Comparison of ENCODE assay signal across 34 mouse cellular contexts in the genomic region with DNA sequence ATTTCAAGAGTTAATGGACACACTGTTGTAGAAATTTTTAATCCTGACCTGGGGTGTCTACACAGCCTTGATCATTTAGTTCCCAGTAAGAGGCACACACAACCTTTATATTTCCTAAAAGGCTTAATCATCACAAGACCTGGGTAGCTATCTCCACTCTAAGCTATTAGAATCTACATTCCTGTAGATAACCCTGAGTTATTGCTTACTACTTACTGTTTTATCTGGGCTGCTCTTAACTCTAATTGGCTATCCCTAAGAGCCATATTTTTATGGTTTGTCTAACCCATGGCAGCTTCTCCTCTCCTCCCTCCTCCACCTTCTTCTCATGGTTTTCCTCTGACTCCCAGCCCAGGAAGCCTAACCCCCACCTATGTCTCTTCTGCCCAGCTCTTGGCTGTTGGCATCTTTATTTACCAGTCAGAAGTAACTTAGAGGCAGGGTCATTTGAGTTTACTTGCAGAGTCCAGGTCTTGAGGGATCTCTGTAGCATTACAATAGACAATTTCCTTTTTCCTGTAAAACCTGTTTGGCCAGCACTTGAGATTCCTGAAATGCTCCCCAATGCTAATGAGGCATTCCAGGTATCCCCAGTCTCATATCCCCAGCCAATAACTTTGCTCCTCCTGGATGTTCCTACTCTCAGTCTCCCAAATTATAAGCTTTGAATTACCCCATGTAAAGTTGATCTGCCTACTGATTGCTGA. TPM values are rescaled to one million over a fixed set of nuclear protein-coding genes. Genes with fewer than 3 reads are reported as not detected.
DNase-seq lines count a peak whose midpoint lies in the region; ATAC-seq and TF ChIP-seq lines count a peak whose summit lies in the region.
"Had no signal": no experiment of that assay in that cellular context is flagged by ENCODE, and none has a peak within 500 bp of the region (broad histone marks: within the 10 kb centered on the region; RNA-seq: fewer than 3 reads in every experiment).

No protein-coding gene starts in this region.

- no peaks in the 10 kb centered on the region for H3K9me3 ChIP-seq in kidney, embryonic 16.5 days (ENCODE audit: low read length)
- H3K9me3 ChIP-seq in intestine, embryonic 15.5 days = no peaks in the 10 kb centered on the region
- H3K9me3 ChIP-seq in lung, postnatal 0 days (ENCODE audit: low read length) = no peaks in the 10 kb centered on the region
- H3K9me3 ChIP-seq: forebrain, embryonic 15.5 days; heart, embryonic 13.5 days; hindbrain, embryonic 15.5 days; limb, embryonic 10.5 days; limb, embryonic 15.5 days; megakaryocyte, embryonic 14.5 days; midbrain, embryonic 12.5 days; neural tube, embryonic 13.5 days had no signal

- no peak for ATAC-seq in kidney, embryonic 16.5 days (ENCODE audit: low FRiP score, low TSS enrichment)
- peak; percentile 85 for ATAC-seq in intestine, embryonic 15.5 days
- peak; percentile 32; the same call in 1 of the 2 replicates for ATAC-seq in lung, postnatal 0 days
- ATAC-seq: CD4-positive, CD25-positive, alpha-beta regulatory T cell, adult 4 months; forebrain, embryonic 15.5 days had no signal

- no peaks in the 10 kb centered on the region for H3K36me3 ChIP-seq in kidney, adult 2 months (ENCODE audit: control insufficient read depth, insufficient read depth, low read length)
- no peaks in the 10 kb centered on the region for H3K36me3 ChIP-seq in kidney, embryonic 16.5 days (ENCODE audit: insufficient read depth, low read length)
- no peaks in the 10 kb centered on the region for H3K36me3 ChIP-seq in intestine, embryonic 15.5 days
- H3K36me3 ChIP-seq in lung, postnatal 0 days (ENCODE audit: insufficient read depth, low read length) = no peaks in the 10 kb centered on the region
- no peaks in the 10 kb centered on the region for H3K36me3 ChIP-seq in thymus, adult 2 months (ENCODE audit: control insufficient read depth, insufficient read depth, low read length)
- H3K36me3 ChIP-seq: forebrain, embryonic 15.5 days; heart, embryonic 13.5 days; hindbrain, embryonic 15.5 days; limb, embryonic 10.5 days; limb, embryonic 15.5 days; midbrain, embryonic 12.5 days; neural tube, embryonic 13.5 days had no signal

- no peak overlapping the region for H3K9ac ChIP-seq in kidney, embryonic 16.5 days (replicated peaks; ENCODE audit: low read length)
- no peak overlapping the region for H3K9ac ChIP-seq in intestine, embryonic 15.5 days
- no peak overlapping the region for H3K9ac ChIP-seq in lung, postnatal 0 days (replicated peaks; ENCODE audit: low read depth)
- H3K9ac ChIP-seq: forebrain, embryonic 15.5 days; heart, embryonic 13.5 days; hindbrain, embryonic 15.5 days; limb, embryonic 15.5 days; liver, embryonic 14.5 days; midbrain, embryonic 12.5 days; neural tube, embryonic 13.5 days had no signal

- no peak overlapping the region for H3K4me3 ChIP-seq in kidney, adult 2 months (ENCODE audit: insufficient read depth, low read depth, low read length)
- no peak overlapping the region for H3K4me3 ChIP-seq in kidney, embryonic 16.5 days (ENCODE audit: low read length)
- H3K4me3 ChIP-seq in intestine, embryonic 15.5 days (replicated peaks) = no peak overlapping the region
- no peak overlapping the region for H3K4me3 ChIP-seq in lung, postnatal 0 days (ENCODE audit: low read depth, low read length)
- H3K4me3 ChIP-seq in thymus, adult 2 months (ENCODE audit: control insufficient read depth, insufficient read depth, low read length) = no peak overlapping the region
- H3K4me3 ChIP-seq: forebrain, embryonic 15.5 days; gastrocnemius, adult 2 months; heart, adult 2 months; heart, embryonic 13.5 days; hindbrain, embryonic 15.5 days; limb, embryonic 10.5 days; limb, embryonic 15.5 days; megakaryocyte, embryonic 14.5 days; midbrain, embryonic 12.5 days; neural tube, embryonic 13.5 days had no signal

- H3K27me3 ChIP-seq in kidney, adult 2 months (replicated peaks; ENCODE audit: control insufficient read depth, insufficient read depth, low read length) = no peaks in the 10 kb centered on the region
- H3K27me3 ChIP-seq in kidney, embryonic 16.5 days (ENCODE audit: insufficient read depth, low read length) = no peaks in the 10 kb centered on the region
- H3K27me3 ChIP-seq in intestine, embryonic 15.5 days (replicated peaks) = no peaks in the 10 kb centered on the region
- H3K27me3 ChIP-seq in lung, postnatal 0 days (replicated peaks; ENCODE audit: insufficient read depth, low read length) = no peaks in the 10 kb centered on the region
- H3K27me3 ChIP-seq in thymus, adult 2 months (ENCODE audit: control insufficient read depth, insufficient read depth, low read length) = no peaks in the 10 kb centered on the region
- H3K27me3 ChIP-seq: forebrain, embryonic 15.5 days; heart, embryonic 13.5 days; hindbrain, embryonic 15.5 days; limb, embryonic 15.5 days; megakaryocyte, embryonic 14.5 days; midbrain, embryonic 12.5 days; neural tube, embryonic 13.5 days had no signal

- no peaks in the 10 kb centered on the region; the same call in 1 of the 2 replicates for H3K4me1 ChIP-seq in kidney, adult 2 months (ENCODE audit: control insufficient read depth, insufficient read depth, low read length)
- no peaks in the 10 kb centered on the region for H3K4me1 ChIP-seq in kidney, embryonic 16.5 days (ENCODE audit: insufficient read depth, low read length)
- H3K4me1 ChIP-seq in intestine, embryonic 15.5 days (replicated peaks) = no peaks in the 10 kb centered on the region
- H3K4me1 ChIP-seq in lung, postnatal 0 days (ENCODE audit: insufficient read depth, low read depth, low read length) = no peaks in the 10 kb centered on the region
- no peaks in the 10 kb centered on the region for H3K4me1 ChIP-seq in thymus, adult 2 months (replicated peaks; ENCODE audit: control insufficient read depth, insufficient read depth, low read length)
- H3K4me1 ChIP-seq: forebrain, embryonic 15.5 days; heart, embryonic 13.5 days; hindbrain, embryonic 15.5 days; limb, embryonic 10.5 days; limb, embryonic 15.5 days; megakaryocyte, embryonic 14.5 days; midbrain, embryonic 12.5 days; neural tube, embryonic 13.5 days had no signal

- TF ChIP-seq EP300 in lung, postnatal 0 days (IDR thresholded peaks at IDR 0.05) = peak; percentile 59

- H3K27ac ChIP-seq in kidney, adult 2 months (ENCODE audit: insufficient read depth, low read depth, low read length) = no peak overlapping the region
- no peak overlapping the region for H3K27ac ChIP-seq in kidney, embryonic 16.5 days (ENCODE audit: low read length)
- no peak overlapping the region for H3K27ac ChIP-seq in intestine, embryonic 15.5 days
- H3K27ac ChIP-seq in lung, postnatal 0 days (ENCODE audit: low read length) = no peak overlapping the region
- H3K27ac ChIP-seq in thymus, adult 2 months (ENCODE audit: control insufficient read depth, insufficient read depth, low read length) = no peak overlapping the region
- H3K27ac ChIP-seq: forebrain, embryonic 15.5 days; gastrocnemius, adult 2 months; heart, adult 2 months; heart, embryonic 13.5 days; hindbrain, embryonic 15.5 days; kidney, postnatal 0 days; limb, embryonic 10.5 days; limb, embryonic 15.5 days; liver, embryonic 14.5 days; midbrain, embryonic 12.5 days; neural tube, embryonic 13.5 days; stomach, postnatal 0 days had no signal

- DNase-seq in kidney, adult 2 months = peak; percentile 8
- DNase-seq in lung, postnatal 0 days (ENCODE audit: low spot score) = peak; percentile 17
- no peak for DNase-seq in B cell, adult 2 months
- DNase-seq in thymus, adult 2 months = no peak
- no peak for DNase-seq in left cerebral cortex, postnatal 10 days (ENCODE audit: extremely low spot score in 1 of 2, low spot score in 2 of 2)
- DNase-seq: adrenal gland, adult 8-10 months; cerebellum, adult 2 months; cerebellum, postnatal 25 days; gastrocnemius, adult 2 months; gastrocnemius, postnatal 36 days; heart, adult 2 months; heart, postnatal 10 days; kidney, postnatal 4 days; right cerebral cortex, postnatal 4 days; thymus, adult 18-20 months; thymus, postnatal 36 days had no signal

- TF ChIP-seq CTCF in kidney, adult 2 months (conservative IDR thresholded peaks at IDR 0.05; ENCODE audit: insufficient read depth, insufficient read length, low read depth, low read length) = no peak
- no peak for TF ChIP-seq CTCF in lung, postnatal 0 days (IDR thresholded peaks at IDR 0.05)
- TF ChIP-seq CTCF in thymus, adult 2 months (IDR thresholded peaks at IDR 0.05; ENCODE audit: borderline replicate concordance, control insufficient read depth, extremely low read depth, insufficient read depth, low read length, poor library complexity) = no peak

- TF ChIP-seq POLR2A in kidney, adult 2 months (IDR thresholded peaks at IDR 0.05; ENCODE audit: low read depth, low read length) = no peak
- TF ChIP-seq POLR2A in thymus, adult 2 months (IDR thresholded peaks at IDR 0.05; ENCODE audit: control insufficient read depth, extremely low read depth, insufficient read depth, low read length, poor library complexity) = no peak

- intact Hi-C loops in left cerebral cortex, postnatal 10 days (cut with DNase I) = no loop called here

- H3K4me2 ChIP-seq in kidney, embryonic 16.5 days (replicated peaks; ENCODE audit: low read depth, low read length) = no peak overlapping the region
- no peak overlapping the region for H3K4me2 ChIP-seq in intestine, embryonic 15.5 days (replicated peaks)
- no peak overlapping the region for H3K4me2 ChIP-seq in lung, postnatal 0 days (replicated peaks; ENCODE audit: low read depth, low read length)
- H3K4me2 ChIP-seq: forebrain, embryonic 15.5 days; heart, embryonic 13.5 days; hindbrain, embryonic 15.5 days; limb, embryonic 15.5 days; midbrain, embryonic 12.5 days; neural tube, embryonic 13.5 days had no signal

RNA-seq across cellular contexts. Expression of a gene that starts 50.2 kb away (rescaled TPM):
- polyA plus RNA-seq in kidney, adult 2 months (2012; rRNA removed) = 60.3 and 71.6 TPM in 2 replicates
- 5.1 and 6.1 TPM in 2 replicates for polyA plus RNA-seq in kidney, embryonic 16.5 days (2015; fragmentation: Nextera tagmentation; extraction: Ambion mirVana)
- 30.1 and 52.2 TPM in 2 replicates for polyA plus RNA-seq in intestine, embryonic 15.5 days (2015; fragmentation: Nextera tagmentation; extraction: Ambion mirVana)
- polyA plus RNA-seq in lung, postnatal 0 days (2015; fragmentation: Nextera tagmentation; extraction: Ambion mirVana) = 1.4 and 1.5 TPM in 2 replicates
- 0.51 and 3.8 TPM in 2 replicates for polyA plus RNA-seq in thymus, adult 2 months (2012; rRNA removed)
- not detected for total RNA-seq in left cerebral cortex, postnatal 10 days (2021)
- total RNA-seq: gastrocnemius, adult 2 months; heart, adult 2 months; heart, postnatal 10 days; hematopoietic stem cell, adult 5-6 weeks; layer of hippocampus, adult 8-10 months; layer of hippocampus, postnatal 25 days had no signal
- polyA plus RNA-seq: CD4-positive, CD25-positive, alpha-beta regulatory T cell, adult 4 months; cerebellum, adult 2 months; embryonic facial prominence, embryonic 11.5 days; forebrain, embryonic 15.5 days; limb, embryonic 10.5 days; midbrain, embryonic 12.5 days had no signal

Comparison
In these comparisons a context has a peak if more than half of its experiments do, and no peak if none do; other contexts are left out.
1. DNase-seq: peak in kidney, adult 2 months (single experiment) and lung, postnatal 0 days (single experiment); none in B cell, adult 2 months (0 of 2), thymus, adult 2 months (single experiment) and left cerebral cortex, postnatal 10 days (0 of 2).